Mouse (Mus musculus): ENCODE measurements at regions not wholly inside any gene's neighbourhood (a gene's known extent, or its start where the extent isn't known, plus 50 kb on each side); places are given as distances from the start of the nearest gene placed in this dataset.
A peak's percentile ranks its signal among the peaks of the same experiment; 100 is the strongest.

GRCm38 (mm10) chr1:106086687-106087086 is 84.9 kb upstream of the Phlpp1 start:
- DNase-seq (ENCODE audit: low read depth, low spot score), result no peak

GRCm38 (mm10) chr1:106092909-106093557 is 78.5 kb upstream of the Phlpp1 start:
- no peak for DNase-seq (ENCODE audit: low read depth, low spot score)

- no peak for DNase-seq (ENCODE audit: low read depth, low spot score)
These were observed 77.7 kb upstream of the Phlpp1 start for GRCm38 (mm10) chr1:106093813-106094212.

- no peak for DNase-seq (ENCODE audit: low read depth, low spot score)
These were observed 75.2 kb upstream of the Phlpp1 start for GRCm38 (mm10) chr1:106096324-106096723.

GRCm38 (mm10) chr1:106097177-106097576 is 74.4 kb upstream of the Phlpp1 start:
- no peak for DNase-seq (ENCODE audit: low read depth, low spot score)

- DNase-seq (ENCODE audit: low read depth, low spot score), result no peak
These were observed 70.9 kb upstream of the Phlpp1 start for GRCm38 (mm10) chr1:106100611-106101010.

GRCm38 (mm10) chr1:106102537-106102936 is 69.0 kb upstream of the Phlpp1 start:
- DNase-seq (ENCODE audit: low read depth, low spot score), result no peak

GRCm38 (mm10) chr1:106109081-106109480 is 62.5 kb upstream of the Phlpp1 start:
- peak; percentile 13 for DNase-seq (ENCODE audit: low read depth, low spot score)
